Mouse (Mus musculus): Measurements from ENCODE around the gene Polg.

Polg gene

DNA sequence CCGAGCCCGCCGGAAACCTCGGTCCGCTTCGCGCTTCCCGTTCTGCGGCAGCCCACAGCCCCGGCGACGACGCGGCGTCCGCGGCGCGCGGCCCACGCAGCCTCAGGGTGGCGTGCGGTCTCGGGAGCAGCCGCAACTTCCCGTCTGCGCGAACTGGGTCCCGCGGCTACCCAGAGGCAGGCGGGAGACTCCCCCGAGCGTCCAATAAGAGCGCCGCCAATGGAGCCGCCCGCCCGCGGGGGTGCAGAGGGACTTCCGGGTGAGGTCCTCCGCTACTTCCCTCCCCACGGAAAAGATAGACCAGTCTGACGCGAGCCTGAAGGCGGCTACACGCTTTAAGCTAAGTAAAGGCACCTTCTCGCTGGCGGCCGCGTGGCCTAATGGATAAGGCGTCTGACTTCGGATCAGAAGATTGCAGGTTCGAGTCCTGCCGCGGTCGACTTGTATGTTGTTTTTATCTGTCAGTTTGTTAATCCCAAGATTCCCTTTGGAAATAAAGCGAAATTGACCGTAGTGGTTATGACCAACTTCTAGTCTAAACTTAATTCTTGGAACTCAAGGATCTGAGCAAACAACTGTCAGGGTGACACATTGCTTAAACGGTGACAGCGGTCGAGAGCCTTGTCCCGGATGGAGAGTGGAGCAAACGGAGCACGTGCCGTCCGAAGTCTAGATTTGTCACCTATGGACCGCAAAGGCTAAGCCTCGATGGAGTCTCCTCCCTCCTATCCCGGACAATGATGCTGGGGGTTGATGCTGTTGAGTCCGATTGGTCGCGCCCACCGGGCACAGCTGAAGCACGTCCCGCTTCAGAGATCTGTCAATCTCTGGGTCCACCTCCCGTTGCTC is at the start of gene Polg:
Polg (minus strand) TSS at position 310 of the 849 bp plus-strand sequence.
- peak; percentile 95 for DNase-seq (ENCODE audit: low read depth)

DNA sequence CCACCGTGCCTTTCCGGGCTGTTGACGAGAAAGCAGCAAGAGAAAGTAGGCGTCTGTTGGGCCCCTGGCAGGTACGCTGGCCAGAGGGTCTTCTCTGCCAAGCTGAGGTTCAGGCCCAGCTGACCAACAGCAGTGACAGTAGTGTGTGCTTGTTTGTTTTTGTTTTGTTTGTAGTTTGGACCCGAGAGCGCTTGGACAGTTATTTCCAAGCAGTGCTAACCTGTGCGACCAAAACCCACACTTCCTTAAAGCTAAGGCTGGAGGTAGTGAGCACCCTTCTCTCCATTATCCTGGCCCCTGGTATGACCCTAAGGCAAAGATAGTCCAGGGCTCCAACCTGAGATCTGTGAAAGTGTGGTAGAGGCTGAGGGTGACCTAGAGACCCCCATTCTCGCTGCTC is 49.7 kb upstream of the Polg start:
- DNase-seq (ENCODE audit: low read depth), result no peak

DNA sequence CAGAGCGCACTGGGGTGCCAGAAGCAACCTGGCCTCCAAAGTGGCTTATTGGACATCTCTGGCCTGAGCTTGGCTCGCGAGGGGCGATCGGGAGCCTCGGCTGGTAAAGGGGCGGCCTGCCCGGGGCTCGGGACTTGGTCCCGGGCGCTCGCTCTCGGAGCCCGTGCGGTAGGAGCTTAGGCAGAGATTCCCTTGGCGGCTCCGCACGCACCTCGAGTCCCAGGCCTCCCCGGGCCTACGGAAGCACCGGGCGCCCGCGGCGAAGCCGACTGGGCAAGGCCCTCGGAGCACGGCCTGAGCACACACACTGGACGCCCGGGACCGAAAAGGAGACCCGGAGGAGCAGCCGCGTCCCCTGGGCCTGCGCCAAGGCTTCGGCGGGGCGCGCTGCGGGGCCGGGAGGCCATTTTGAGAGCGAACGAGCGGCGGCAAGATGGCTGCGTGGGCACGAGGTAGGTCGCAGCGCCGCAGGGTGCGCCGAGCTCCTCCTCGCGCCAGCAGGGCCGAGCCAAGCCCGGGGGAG is 49.1 kb upstream of the Polg start:
- no peak for DNase-seq (ENCODE audit: low read depth)

DNA sequence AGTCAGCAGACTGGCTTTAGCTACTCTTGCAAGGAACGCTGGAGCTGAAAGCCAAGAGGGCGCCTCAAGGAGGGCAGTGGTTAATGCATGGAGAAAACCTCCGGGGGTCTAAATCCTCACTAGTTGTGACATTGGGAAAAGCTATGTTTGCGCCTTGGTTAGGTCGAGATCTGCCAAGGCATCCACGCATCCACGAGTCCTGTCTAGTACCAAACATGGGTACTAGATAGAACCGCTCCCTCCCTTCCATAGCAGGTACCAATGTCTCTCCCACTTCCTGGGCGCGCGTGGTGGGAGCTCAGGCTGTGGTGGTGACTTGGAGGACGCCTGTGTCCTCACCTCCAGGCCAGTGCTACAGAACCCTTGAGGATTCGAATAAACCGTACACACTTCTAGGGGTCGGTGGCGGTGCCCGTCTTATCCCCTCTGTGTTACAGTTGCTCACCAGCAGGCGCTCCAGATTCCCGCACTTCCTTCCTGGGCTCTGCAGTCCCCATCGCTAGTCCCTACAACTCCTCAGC is 48.3 kb upstream of the Polg start:
- no peak for DNase-seq (ENCODE audit: low read depth)

DNA sequence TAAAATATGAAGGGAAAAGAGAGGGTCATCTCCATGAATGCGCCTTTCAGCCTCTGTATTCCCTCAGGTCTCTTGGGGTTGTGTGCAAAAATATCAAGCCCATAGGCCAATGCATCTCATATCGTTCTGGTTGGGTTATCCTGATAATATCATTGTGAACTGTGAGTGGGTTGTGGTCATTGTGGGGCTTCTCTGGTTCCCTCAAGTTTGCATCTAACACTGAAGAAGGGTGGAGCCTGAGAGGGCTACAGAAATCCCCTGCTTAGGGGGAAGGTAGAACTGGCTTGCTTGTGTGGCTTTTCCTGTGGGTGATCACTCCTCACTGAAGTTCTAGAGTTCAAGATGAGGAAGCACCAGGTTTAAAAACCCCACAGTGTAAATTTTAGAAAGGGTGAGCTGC is 47.3 kb upstream of the Polg start:
- DNase-seq (ENCODE audit: low read depth), result no peak

DNA sequence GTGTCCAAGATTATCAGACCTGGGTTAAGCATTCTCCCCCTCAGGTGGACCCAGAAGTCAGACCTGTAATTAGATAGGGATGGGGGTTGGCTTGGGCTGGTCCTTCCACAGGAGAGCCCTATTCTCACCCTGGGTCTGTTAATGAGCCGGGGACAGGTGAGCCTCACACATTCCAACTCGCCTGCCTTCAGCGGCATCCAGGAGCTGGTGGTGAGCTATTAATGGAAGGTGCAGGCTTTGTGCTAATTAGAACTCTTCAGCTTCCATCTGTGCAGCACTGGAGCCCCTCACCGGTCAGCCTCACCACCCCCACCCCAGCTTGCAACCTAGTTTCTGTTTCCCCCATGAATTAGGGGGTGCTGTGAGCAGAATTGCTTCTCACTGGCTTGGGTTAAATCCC is 46.3 kb upstream of the Polg start:
- no peak for DNase-seq (ENCODE audit: low read depth)

DNA sequence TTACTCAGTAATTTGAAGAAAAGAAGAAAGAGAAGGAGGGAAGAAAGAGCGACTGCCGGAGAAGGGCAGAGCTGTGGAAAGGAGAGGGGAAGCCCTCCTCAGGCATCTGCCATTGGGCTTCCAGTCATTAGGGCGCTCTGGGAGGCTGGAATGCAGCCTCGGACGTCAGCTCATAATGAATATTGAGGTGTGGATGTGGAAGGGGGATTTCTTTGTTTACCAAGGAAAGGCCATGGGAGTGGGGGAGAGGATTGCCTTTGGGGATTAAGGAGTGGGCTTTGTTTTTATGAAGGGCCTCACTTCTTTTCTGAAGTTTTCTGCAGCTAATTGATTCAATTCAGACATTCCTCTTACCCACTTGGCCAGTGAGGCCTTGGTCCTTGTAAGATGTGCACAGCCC is 45.5 kb upstream of the Polg start:
- DNase-seq (ENCODE audit: low read depth), result no peak

DNA sequence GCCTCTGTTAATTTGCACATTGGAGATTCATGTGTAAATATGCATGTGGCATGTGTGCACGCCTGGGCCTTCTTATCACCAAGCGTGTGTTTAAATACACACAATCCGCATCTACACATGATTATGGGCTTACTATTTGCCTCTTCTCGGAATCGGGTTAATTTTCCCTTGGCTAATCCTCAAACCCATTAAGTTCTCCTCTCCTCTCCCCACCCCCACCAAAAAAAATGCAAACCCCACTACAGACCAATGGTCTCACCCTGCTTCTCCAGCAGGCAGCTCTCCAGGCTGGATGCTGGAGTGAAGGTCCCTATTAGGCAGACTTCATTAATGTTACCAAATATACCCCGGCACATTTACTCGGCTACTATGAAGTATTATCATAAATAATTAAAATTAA is 45.0 kb upstream of the Polg start:
- no peak for DNase-seq (ENCODE audit: low read depth)

DNA sequence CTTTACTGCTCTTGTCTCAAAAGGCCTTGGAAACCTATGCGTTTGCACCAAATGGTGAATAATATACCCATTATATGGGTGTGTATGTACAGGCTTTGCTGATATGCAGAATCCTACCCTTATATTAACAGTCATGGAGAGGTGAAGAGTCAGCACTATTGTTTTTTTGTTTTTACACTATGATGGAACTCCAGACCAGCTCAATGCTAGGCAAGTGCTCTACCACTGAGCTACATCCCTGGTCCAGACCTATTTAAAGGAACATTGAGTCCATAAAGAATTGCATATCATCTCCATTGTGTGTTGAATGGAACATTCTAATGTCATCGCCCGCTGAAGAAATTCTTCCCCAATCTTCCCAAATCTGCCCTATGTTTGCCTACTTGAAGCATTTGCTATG is 44.5 kb upstream of the Polg start:
- DNase-seq (ENCODE audit: low read depth), result no peak

DNA sequence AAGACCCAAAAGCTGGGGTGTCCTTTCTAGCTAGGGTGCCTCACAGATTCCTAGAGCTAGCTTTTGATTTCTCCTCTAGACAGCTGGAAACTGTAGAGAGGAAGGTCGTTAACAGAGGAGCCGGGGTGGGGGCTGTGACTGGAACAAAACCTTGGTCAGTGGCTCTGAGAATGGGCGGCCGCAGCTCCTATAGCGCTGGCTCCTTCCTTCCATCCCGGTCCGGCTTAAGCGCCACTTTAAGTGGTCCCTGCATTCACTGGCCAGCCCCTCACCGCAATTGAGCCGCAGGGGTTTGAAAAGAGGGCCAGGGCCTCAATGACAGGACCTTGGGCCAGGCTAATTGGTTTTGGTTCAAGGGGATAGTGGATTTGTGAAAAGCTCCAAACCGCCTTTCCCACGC is 43.5 kb upstream of the Polg start:
- DNase-seq (ENCODE audit: low read depth), result no peak

DNA sequence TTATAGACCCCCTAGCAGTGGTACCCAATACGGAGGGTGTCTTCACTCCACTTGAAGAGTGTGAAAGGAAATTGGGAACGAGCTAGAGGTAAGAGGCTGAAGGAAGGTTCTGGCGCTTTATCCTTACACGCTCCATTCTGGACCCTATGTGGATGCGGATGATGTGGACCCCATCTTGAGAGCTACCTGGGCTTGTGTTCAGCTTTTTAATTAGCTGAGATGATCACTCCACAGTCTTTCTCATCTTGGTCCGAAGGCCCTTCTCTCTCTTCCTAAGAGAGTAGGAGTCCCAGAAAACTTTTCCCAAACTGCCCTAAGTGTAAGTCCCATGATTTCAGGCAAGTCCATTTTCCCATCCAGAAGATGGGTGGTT is 43.1 kb upstream of the Polg start:
- no peak for DNase-seq (ENCODE audit: low read depth)

DNA sequence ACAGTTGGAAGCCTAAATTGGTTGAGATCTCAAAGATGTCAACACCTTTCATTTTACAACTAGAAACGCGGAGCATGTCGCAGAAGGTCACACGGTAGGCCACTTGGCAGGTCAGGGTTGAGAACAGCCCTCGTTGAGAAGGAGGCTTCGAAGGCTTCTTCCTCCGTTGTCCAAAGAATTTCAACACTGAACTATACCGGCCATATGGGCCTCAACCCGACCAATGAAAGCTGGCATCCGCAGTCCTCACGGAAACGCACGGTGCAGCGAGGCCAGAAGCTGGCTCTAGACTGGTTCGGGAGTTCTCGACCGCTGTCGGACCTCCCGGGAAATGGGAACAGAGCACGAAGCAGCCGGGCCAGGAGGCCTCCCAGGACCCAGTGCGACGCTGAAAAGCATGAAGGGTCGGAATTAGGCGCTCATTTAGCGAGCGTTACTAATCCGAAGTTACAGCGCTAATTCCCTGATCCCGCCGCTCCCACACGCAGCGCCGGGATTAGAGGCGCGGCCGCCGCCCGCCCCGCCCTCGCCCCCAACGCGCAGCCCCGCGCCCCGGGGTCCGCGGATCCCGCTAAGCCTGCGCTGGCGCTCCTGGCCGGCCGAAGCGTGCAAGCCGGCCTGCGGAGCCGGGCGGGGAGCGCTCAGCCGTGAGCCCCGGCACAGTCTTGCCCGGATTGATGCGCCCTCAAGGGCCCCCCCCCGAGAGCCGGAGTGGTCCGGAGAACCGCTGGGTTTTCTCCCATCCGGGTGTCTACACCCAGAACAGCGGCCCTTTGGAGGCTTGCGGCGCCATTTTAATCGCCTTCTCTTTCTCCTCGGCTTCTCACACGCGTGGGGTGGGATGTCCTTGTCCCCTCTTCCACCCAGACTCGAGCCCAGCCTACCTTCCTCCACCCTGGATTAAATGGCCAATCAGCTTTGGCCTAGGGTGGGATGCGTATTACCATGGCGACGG is 42.4 kb upstream of the Polg start:
- no peak for DNase-seq (ENCODE audit: low read depth)

DNA sequence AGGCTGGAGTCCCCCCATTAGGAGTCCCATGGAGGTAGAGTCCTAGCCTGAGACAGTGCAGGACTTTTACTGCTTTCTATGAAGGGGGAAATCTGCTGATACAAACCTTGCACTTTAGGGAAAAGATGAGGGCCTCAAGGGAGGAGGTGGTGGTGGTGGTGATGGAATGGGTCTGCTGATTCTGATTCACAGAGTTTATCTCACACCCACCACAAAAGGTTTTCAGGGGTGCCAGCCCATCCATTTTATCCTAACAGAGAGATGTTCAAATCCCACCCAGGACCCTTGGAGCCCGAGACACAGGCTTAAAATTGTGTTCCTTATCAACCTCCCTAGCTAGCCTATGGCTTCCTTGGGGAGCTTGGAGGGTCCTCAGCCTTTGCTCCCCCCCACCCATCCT is 41.6 kb upstream of the Polg start:
- DNase-seq (ENCODE audit: low read depth), result no peak

DNA sequence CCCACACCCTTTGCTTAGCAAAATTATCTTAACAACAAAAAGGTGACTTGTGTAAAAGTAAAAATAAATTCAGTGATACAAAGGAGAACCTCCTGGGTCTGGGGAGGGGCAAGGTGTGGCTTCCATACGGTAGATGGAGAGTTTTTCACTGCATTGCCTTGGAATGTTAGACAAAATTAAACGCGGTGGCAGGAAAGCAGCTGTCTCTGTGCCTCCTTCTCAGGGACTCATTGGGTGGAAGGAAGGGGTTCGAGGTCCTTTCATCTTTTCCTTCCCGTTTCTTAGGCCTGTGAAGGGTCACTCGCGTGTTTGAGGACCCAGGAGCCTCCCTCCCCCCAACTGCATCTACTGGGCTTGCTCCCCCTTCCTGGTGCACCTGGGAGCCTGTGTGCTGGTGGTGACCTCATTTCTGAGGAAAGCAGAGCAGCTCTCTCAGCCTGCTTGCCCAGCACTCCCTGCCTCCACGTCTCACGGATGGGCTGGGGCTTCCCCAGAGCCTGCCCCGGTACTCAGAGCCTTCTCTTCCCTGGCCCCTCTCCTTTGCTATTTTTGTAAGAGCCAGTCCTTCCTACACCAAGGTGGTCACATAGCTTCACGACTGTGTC is 41.0 kb upstream of the Polg start:
- no peak for DNase-seq (ENCODE audit: low read depth)

DNA sequence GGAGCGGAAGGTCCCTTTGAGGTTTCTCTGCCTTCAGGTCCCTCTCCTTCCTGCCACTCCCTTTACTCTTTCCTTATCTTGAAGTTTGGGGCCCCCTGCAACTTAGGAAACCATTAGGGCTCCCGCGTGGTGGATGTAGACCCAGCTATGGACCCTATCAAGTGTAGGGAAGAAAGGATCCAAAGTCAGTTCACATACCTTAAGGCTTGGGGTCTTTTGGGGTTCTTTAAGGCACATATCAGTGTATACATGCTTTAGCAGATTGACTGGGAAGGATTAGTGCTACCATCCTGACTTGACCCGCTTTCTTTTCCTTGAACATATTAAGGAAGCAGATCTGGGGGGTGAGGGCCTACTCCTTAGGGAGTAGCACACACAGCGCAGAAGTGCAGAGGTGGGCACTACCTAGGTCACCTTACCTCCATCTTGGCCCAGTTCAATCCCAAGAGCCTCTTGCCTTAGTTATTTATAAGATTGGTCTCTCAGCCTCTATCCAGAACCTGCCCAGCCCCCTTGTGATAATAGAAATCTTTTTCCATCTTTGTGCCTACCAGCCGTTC is 40.4 kb upstream of the Polg start:
- no peak for DNase-seq (ENCODE audit: low read depth)

DNA sequence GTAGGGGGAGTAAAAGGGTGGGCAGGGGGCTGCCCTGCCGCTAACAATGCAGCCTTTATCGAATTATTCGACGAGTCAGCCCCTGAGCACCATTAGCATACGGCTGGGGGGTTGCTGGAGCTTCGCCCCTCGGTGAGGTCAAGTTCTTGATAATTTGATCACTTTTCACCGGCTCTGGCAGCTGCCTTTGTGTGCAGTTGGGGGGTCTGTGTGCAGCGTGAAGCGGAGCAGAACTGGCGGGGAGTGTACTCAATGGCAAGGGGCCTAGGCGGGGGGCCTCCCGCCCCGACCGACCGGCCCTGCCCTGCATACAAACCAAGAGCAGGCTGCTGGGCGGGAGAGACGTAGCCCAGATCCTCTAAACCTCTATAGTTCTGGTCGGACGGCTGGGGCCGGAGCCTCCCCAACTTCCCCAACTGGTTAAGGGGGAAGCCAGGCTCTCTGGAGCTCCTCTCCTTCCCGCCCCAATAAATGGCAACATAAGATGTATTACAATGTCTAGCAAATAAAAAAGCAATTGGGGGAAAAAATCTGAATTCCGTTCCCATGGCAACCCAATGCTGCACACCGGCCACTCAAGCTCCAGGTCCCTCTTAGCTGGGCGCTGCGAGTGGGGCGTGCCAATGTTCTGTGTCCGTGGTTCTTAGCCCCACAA is 39.8 kb upstream of the Polg start:
- no peak for DNase-seq (ENCODE audit: low read depth)

DNA sequence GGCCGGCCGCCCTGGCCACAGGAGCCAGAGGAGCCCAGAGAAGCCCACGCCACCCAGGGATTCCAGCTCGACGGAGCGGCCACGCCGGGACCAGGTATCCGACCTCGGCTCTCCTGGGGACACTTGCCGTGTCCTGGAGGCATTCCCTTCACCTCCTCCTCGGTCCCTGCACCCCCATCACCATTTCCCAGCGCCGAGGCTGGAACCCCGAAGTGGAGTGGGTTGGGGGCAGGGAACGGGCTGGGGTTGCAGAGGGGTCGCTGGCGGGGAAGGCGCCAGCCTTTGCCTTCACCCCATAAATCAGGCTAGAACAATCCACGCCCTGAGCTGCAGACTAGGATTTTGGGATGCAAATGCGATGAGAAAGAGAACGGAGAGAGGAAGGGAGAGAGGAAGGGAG is 39.2 kb upstream of the Polg start:
- DNase-seq (ENCODE audit: low read depth), result no peak

DNA sequence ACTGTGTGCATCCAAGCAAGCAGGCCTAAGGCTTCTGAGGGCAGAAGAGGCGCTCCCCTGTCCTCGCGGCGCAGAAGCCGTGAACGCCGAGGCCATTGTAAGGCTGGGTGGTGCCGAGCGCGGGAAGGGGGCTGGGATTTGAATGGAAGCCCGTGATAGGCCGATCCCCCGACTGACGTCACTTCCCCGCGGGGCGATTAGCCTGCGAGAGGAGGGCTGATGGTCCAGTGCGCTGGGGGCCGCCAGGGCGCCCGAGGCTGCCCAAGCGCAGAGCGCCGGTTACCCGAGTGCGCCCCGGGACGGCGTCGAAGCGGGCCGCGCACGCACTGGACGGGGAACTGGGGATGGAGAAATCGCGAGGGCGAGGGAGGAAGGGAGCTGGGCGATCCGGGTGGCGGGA is 38.6 kb upstream of the Polg start:
- DNase-seq (ENCODE audit: low read depth), result no peak

DNA sequence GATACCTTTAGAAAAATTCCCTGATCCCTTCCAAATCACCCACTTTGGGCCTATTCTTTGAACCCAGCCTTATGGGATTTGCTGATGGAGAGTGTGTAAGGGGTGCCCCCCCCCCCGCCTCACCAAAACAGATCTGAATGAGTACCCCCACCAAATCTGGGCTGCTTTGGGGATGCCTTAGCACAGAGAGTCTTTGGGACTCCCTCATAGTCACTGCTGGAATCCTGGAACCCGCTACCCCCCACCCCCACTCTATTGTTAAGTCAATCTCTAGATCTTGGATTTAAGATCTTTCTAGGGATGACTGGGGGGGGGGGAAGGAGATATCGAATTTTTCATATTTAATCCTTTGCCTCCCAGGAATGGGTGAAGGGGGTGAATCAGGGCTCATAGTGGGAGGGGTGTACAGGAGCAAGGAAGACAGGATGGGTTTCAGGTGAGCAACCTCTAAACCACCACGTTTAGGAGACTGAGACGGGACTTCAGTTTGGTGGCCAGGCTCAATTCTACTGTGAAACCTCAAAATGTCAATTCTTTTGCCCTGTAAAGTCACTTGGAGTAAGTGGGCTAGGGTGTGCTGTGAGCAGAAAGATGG is 37.6 kb upstream of the Polg start:
- DNase-seq (ENCODE audit: low read depth), result no peak

DNA sequence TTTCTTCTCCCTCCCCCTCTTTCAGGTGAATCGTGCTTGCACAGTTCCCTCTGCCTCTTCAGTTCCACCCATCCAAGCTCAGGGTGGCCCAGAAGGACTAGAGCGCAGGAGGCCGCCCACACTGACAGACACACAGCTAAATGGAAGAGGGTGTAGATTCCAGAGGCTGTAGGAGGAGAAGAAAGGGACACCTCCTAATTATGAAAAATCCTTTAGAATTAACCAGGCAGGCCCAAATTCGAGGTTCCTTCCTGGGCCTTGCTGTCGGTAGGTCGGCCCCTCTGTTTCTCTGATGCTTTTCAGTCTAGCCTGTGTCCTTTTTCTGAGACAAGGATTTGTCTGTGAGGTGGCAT is 36.9 kb upstream of the Polg start:
- no peak for DNase-seq (ENCODE audit: low read depth)

Measured in c-Kit-positive CD71-positive TER-119-negative erythroid progenitor cells, embryonic 14.5 days (primary cell).